Mouse (Mus musculus) heart, adult 18-20 months (tissue): ENCODE results near the gene Cx3cl1. TPM values are rescaled to one million over a fixed set of nuclear protein-coding genes. Genes with fewer than 3 reads are reported as not detected.

Experiments
- DNase-seq, 2 experiments: peaks; one replicate each; pipeline ENCODE4 v3.0.0; 2021 to 2022; ENCODE audit warnings: mixed read lengths in 1 of 2
- long read RNA-seq, 2 experiments: library from polyadenylated mRNA; stranded (forward); transcript quantifications; one replicate each; pipeline ENCODE4 v2.0.0; 2021
- total RNA-seq, 2 experiments: library from RNA; stranded (reverse); gene quantifications; 2 replicates each; pipeline ENCODE4 v1.2.3; 2021

Cx3cl1 gene
- 1 to 10 TPM; 5.7 to 6.1 TPM for total RNA-seq
- long read RNA-seq, experiment 1, partial matches to known transcripts: 0 of 11 reads
- long read RNA-seq, experiment 1, other reads (novel, unspliced or antisense): 6 of 11 reads
- long read RNA-seq, experiment 2, partial matches to known transcripts: 0 of 4 reads
- long read RNA-seq, experiment 2, other reads (novel, unspliced or antisense): 3 of 4 reads

DNA sequence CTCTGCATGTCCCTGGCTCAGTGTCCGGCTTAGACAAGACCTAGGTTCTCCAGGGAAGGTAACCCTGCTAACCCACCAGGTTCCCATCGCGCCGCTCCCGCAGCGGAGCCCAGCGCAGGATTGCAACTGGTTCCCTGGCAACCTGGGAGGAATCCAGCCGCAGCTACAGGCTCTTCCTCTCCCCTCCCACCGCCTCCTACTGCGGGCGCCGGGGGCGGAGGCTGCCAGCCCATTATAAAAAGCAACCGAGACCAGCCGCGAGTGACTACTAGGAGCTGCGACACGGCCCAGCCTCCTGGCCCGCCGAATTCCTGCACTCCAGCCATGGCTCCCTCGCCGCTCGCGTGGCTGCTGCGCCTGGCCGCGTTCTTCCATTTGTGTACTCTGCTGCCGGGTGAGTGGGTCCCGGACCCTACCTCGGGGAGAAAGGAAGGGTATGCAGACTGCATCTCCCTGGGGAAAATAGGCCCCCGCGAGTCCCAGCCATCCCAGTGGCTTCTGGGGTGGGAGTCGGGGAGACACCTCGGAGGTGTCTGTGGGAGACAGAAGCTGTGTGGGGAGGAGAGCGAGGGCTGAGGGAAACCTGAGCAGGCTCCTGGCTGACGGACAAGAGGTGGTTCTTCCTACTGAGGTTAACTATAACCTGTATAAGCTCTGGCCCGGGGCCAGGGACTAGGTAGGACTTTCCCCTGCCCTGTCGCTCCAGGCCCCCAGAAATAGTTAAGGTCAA lies at the start of gene Cx3cl1:
Gene Cx3cl1, plus strand, starts transcription at position 69 of the 730 bp plus-strand sequence.
- peak; percentile 85 to 92 for DNase-seq

DNA sequence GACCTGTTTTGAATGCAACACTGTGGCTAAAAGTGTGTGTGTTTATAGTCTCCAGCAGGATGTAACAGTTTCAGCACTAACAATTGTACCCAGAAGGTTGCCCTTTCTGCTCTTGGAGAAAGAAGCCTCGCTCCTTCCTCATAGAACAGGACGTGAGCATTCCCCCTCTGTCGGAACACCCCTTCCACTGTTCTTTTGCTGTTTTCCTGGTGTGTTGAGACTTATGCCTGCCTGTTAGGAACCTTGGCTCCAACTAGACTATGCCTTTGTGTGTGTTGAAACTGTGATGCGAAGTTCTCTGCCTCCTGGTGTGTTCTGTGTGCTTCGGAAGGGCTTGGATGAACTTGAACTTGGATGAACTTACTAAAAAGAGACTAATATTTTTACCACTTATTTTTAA lies 45.8 kb upstream of the Cx3cl1 start:
- no peak for DNase-seq

DNA sequence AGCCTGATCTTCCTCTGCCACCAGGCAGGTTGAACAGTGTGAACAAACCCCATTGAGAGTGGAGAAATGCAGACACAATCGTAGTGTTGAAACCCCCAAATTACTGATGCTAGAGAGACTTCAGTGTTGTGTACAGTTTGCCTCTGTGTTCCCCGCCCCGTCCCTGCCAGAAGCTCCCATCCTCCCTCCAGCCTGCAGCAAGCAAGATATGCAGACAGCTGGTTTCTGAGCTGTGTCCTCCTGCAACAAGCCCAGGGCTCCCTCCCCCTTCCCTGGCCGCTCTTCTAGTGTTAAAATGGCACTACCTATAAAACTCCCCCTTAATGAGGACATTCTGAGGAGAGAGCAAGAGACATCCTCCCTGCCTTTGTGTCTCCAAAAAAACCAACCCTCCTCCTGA lies 42.5 kb upstream of the Cx3cl1 start:
- DNase-seq: no peak

DNA sequence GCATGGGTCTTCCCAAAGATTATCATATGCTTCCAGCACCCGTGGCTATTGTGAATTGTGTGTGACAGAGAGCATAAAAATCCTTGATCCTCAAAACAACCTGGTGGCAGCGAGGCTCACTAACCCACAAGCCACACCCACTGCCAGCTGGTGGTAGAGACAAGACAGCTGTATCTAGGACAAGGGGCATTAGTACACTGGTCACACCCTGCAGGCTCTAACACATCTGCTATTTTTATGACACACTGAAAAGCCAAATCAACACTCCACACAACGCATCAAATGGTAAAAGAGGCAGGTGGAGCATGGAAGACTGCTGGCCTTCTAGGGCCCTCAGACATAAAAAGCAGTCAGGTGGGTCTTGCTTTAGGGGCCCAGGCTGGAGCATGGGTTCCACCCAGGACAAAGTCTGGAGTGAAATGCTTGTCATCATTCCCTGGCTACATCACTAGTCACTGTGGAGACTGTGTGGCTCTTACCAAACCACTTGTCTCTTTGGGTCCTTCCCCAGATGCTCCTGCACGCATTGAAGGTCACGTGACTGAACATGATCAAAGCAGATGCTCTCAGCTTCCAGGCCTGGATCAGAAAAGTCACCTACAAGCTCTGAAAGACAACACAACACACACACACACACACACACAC lies 37.9 kb upstream of the Cx3cl1 start:
- peak in 1 of 2 experiments; percentile 17 for DNase-seq

DNA sequence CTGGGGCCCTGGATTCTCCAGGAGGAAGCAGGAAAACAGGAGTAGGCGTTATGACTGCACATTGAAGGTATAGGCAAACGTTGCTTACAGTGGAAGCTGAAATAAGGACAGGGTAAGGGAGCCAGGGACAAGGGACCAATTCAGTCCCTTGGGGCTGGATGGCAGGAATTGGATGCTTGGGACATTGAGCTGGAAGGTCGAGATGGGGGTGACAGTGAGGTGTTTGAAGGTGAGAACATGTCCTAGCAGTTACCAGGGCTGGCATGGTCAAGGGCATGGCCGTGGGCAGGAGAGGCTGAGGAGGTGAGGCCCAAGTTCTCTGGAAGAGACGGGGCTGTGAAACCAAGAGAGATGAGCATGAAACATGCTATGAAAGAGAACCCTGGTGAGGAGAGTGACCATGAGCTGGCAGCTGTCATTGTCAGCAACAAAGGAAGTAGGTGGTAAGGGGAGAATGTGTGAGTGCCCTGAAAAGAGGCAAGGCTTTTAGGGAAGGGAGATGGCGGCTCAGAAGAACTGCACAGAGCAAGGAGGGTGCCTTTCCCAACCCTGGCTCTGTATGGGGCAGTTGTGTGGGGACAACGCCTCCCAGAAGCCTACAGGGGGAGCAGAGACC lies 37.0 kb upstream of the Cx3cl1 start:
- DNase-seq: no peak

DNA sequence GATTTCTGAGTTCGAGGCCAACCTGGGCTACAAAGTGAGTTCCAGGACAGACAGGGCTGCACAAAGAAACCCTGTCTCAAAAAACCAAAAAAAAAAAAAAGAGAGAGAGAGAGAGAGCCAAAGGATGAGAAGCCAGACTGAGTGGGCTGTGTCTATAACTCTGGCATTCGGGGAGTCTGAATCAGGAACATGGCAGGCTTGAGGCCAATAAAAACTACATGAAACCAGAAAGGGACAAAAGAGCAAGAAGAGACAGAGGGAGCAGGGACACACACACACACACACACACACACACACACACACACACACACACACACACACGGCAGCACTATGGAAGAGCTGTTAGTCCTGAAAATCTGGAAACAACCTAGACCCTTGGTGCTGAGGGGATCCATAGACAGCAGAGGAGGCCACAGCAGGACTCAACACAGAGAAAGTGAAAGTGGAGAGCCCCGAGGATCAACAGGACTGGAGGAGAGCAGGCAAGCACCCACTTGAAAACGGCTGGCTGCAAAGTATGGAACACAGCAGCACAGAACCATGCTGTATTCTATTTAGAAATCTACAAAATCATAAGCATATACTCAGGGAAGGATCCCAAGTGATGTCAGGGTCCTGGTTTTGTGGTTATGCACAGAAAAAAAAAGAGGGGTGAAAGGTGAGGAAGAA lies 36.2 kb upstream of the Cx3cl1 start:
- DNase-seq: peak; percentile 46 to 61

DNA sequence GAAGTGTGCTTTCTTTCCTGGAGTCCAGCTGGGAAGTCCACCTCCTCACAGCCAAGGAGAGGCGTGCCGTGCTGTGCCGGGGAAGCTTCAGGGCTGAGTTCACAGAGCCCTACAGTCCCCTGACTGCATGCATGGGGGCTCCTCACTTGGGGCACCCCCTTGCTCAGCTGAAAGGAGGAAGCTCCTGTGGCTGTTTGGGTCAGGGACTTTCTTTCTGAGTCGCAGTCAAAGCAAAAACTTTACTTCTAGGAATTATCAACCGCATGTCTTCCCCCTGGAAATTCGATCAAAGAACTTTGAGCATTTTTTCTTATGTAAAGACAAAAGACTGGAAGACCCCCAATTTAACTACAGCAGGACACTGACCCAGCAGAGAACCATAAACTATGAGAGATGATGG lies 32.0 kb upstream of the Cx3cl1 start:
- no peak for DNase-seq

DNA sequence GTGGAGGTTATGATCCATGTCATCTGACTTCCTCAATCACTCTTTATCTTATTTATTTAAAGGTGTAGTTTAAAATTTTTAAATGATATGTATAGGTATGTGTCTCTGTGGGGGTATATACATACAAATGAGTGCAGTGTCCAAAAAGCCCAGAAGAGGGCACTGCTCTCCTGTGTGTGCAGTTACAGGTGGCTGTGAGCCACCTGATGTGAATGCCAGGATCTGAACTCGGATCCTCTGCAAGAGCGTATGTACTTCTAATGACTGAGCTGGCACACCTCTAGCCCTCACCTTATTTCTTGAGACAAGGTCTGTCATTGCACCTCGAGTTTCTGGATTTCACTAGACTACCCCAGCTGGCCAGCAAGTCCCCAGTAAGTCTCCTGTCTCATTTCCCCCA lies 31.2 kb upstream of the Cx3cl1 start:
- DNase-seq: no peak

DNA sequence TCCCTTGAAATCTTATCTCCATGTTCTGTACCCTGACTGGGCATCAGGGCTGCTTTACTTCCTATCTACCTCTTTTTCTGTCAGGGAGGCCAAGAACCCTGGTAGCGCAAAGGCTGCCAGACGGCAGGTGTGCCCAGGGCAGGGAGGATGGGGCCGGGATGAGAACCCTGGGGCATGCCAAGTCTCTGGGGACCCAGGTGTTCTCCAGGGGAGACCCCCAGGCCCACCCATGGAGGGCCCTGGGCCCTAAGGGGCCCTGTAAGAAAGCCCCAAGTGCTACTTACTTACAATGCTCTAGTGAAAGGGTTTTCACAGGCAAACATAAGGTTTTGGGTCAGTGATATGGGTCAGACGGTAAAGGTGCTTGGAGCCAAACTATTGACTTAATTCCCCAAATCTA lies 30.1 kb upstream of the Cx3cl1 start:
- DNase-seq: no peak

DNA sequence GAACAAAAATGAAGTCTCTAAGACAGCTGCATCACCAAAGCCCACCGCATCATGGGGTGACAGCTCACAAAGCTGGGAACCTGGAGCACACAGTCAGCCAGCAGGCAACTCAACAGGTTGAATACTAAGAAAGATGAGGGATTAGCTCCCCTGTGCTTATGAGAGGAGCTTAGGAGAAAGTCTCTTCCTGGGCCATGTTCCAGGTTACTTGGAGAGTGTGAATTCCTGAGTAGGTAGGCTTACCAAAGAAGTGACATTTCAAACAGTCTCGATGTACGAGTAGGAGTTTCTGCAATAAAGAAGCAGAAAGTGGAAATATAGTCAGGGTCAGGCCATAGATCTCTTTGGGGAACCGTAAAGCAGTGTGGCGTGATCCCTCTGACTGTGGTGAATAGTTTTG lies 27.3 kb upstream of the Cx3cl1 start:
- no peak for DNase-seq

DNA sequence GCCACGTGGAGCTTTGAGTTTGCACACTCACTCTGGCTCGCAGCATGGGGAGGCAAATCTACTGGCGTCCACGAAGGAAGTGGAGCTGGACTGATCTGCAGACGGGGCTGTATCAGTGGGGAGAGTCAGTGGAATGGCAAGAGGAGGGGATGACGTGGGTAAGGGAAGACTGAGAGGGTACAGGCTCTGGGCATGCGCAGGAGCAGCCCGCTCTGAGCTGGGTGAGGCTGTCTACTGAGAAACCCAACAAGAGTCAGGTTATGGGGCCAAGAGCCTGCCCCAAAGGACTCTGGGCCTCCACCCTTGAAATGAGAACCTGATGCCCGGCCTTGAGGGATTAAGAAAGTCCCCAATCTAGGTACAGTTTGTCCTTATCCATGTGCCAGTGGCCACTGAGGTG lies 26.8 kb upstream of the Cx3cl1 start:
- no peak for DNase-seq

DNA sequence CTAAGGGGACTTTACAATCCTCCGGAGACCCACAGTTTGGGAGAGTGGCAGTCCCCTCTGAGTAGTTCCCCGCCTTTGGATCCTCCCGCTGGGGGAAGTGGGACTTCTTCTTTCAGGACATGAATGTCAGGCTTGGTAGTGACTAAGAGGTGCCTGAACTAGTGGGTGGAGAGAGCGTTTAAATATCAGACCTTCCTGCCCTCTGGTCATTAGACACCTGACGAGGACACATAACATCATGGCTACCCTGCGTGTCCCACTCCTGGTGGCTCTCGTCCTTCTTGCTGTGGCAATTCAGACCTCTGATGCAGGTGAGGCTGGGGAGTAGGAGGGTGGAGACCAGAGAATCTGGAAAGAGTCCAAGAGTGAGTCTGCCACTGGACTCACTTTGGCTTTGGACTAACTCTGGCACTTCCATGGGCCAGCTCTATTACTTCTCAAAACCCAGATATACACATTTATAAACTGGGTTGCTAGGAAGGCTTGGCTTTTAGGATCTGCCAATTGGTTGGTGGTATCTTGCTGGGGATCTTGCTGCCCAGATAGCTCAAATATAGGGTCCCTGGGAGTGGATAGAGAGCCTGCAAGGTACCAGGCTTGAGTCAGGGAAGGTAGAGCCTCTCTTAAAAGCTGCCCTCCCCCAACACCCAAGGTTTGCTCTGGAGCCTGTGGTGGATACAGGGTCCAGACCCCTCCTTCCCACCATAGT lies 26.2 kb upstream of the Cx3cl1 start, which contains the start of gene Ccl22:
Gene Ccl22, plus strand, starts transcription at position 115 of the 709 bp plus-strand sequence.
- no peak for DNase-seq

DNA sequence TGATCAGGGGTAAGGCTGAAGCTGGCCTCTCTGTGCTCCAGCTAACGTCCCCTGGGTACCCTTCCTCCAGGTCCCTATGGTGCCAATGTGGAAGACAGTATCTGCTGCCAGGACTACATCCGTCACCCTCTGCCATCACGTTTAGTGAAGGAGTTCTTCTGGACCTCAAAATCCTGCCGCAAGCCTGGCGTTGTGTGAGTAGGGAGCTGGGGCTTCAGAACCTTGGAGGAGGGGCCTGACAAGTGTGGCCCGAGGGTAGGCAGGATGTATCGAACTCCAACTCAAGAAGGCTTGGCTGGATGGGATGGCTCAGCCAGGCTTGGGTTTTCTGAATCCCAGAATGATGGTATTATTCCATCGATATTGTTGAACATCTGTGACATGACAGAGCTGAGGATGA lies 25.0 kb upstream of the Cx3cl1 start:
- DNase-seq: no peak

DNA sequence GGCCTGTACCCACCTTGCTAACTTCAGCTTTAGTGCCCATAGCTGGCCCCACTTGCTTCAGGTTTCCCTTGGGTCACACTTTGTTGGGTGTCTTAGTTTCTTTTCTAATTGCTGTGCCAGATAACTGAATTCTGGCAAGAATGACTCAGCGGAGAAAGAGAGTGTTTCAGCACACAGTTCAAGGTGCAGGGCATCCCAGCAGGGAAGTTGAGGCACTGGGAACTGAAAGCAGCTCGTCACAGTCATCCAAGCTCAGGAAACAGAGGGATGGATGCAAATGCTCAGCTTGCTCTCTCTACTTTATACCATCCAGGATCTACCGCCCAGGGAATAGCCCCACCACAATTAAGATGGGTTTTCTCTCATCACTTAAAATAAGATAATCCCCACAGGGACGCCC lies 23.4 kb upstream of the Cx3cl1 start:
- DNase-seq: no peak

DNA sequence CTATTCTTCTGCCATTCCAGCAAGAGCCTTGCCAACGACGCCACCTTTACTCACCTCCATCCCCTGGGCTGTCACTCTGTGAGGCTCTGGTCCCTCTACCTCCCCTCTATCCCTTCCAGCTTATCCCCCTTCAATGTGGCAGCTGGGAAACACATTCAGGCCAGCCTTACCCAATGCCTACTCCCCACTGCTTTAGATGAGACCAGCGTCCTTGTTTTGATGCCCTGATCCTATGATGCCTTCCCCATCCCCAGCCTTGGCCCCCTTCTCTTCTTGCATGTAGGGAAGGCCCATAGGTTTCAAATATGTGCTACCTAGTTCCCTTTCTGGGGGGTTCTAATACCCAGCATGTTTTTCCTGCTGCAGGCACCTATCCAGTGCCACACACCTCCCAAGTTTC lies 21.9 kb upstream of the Cx3cl1 start:
- DNase-seq: no peak

DNA sequence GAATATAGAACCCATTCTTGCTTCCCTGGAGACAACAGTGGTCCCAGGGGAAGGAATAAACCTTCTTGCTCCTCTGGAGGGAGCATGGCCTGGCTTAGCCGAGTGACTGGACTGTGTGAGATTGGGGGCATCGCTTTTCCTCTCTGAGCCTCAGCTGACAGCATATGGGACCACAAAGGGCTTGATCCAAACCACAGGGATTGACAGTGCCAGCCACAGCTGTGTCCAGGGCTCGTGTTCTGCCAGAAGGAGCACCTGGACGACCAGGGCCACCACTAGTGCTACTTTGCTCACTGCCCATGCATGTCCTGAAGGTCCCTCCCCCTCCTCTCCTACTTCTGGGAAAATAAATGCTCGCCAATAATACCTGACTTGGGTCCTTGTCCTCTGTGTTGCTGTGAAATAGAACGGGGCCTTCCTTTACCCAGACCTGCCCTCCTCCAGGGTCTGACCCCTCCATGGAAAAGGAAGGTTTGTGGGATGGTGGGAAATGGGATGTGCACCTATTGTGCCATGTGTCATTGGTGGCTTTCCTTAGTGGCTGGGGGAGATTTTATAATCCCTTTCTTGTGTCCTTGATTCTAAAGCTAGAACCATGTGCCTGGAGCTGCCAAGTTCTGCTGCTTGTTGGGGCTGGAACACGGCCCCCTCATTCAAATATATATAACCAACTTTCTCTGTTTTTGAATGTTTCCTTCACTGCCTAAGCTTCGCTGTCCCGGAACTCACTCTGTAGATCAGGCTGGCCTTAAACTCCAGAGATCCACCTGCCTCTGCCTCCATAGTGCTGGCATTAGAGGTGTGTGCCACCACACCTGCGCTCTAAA lies 20.6 kb upstream of the Cx3cl1 start:
- DNase-seq: no peak

DNA sequence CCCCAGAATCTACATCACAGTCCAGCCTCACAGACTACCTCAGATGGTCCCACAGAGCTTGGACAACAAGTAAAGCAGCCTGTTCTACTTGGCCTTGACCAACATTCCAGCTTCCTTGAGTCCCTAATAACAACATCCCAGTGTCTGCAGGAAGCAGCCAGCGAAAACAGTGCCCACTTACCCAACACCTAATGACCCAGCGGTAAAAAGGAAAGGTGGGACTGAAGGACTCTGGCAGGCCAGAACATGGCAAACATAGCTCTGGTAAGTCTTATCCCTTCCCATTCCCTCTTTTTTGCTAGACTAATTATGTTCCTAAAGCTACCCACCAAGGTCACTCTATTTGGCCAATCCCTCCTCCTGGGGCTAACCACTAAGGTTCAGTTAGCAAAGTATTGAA lies 17.8 kb upstream of the Cx3cl1 start:
- DNase-seq: no peak

DNA sequence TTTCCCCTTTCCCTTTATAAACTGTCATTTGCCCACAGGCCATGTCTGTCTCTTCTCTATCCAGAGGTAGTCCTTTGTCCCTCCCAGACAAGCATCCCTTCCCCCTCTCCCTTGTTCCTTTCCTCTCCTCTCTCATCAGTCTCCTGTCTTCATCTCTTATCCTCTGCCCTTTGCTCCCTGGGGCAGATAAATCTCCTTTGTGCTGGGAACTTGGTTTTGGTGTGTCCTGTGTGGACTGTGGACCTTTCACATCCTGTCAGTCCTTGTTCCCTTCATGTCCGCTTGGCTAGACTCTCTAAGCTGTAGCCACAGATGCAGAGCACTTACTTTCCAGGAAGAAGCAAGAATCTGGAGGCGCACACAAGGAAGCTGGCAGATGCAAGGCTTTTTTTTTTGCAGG lies 17.3 kb upstream of the Cx3cl1 start:
- no peak for DNase-seq

DNA sequence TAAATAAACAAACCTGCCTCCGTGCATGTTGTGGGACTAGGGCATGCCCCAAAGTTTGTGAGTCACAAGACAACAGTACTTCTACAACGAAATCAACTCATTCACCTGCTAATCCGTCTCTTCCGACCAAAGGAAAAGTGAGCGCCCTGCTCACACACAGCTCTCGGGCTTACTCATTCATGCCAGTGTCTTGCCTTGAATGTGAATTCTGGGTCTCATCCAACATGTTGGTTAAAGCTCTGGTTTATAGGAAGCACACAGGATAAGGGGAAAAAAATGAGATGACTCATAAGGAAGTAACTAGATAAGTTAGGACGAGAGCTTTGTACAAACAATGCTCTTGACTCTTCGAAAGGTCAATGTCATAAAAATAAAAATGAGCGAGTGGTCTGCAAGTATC lies 4.8 kb upstream of the Cx3cl1 start:
- no peak for DNase-seq

DNA sequence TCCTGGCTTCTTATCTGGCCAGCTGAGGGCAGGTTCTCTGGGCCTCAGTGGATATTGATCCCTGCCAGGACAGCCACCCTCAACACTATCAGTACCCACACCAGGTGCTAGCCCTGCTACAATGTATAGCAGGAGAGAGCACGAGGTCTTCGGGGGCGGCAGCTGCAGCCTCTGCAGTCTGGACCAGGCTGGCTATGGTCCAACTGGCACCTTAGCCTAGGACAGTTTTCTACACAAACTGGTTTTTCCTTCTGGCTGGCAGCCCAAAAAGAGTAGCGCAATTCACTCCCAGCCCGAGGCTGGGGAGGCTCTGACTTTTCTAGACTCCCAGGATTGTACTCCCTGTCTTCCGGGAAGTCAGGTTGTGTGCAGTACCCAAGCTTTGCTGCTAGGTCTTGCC lies 864 bp upstream of the Cx3cl1 start:
- peak in 1 of 2 experiments; percentile 21 for DNase-seq

DNA sequence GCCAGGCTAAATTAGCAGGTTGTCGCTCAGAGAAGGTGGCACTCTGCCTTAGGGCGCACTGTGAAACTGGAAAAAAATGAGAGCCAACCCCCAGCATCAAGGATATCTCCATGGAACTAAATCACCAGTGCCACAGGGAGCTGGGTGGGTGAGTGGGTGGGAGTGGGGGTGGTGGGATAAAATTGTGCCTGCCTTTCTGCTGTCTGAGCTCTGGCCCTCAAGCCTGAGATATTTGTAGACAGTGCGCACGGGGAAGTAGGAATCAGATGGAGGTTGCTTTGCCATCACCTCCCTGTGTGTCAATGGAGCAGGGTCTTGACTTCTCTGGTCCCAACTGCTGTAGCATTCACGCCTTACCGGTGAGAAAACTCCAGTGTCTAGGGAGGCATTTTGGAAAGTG lies 1.2 kb downstream of the Cx3cl1 start:
- DNase-seq: no peak
